Mouse (Mus musculus) heart, adult 2 months (tissue): ENCODE measurements at regions not wholly inside any gene's neighbourhood (a gene's known extent, or its start where the extent isn't known, plus 50 kb on each side); places are given as distances from the start of the nearest gene placed in this dataset.

Experiments
- CTCF ChIP-seq: fragments of 200-600 bp; IDR thresholded peaks from 2 replicates; pipeline ENCODE4 v1.8.1; 2022; ENCODE audit warnings: antibody characterized with exemption, mild to moderate bottlenecking, moderate library complexity
- EP300 ChIP-seq: fragments of 200-500 bp; IDR thresholded peaks from 2 replicates; pipeline ENCODE4 v1.6.1; 2011; ENCODE audit warnings: low read depth, low read length, control low read depth; ENCODE audit not compliant: insufficient read depth
- POLR2A ChIP-seq: fragments of 200-500 bp; IDR thresholded peaks from 2 replicates; pipeline ENCODE4 v1.6.1; 2011; ENCODE audit warnings: mild to moderate bottlenecking, low read depth, low read length, control low read depth; ENCODE audit not compliant: insufficient read depth

DNA sequence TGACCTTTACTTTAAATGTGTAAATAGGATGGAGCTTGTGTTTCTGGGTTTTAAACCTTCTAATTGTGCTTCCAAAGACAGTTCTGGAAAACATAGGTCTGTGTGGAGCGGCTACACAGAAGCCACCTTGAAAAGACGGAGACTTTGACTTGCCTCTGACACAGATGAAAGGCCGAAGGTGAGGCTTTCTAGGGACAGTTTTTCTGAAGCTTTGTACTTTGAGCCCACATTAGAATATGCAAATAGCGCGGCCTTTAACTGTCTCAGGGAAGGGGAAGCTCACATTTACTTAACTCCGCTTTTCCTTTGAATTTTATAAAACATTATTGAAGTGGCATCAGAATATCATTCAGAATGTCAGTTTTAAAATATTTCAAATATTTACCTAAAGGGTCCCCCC, 566.5 kb downstream of the Bnc2 start:
- no peak for TF ChIP-seq POLR2A
- TF ChIP-seq CTCF, result no peak
- TF ChIP-seq EP300, result no peak
